Mouse (Mus musculus): Measurements from ENCODE around the gene Sergef. TPM values are rescaled to one million over a fixed set of nuclear protein-coding genes. Genes with fewer than 3 reads are reported as not detected.

The Sergef gene
- polyA plus RNA-seq, 1 experiment = 7.5 TPM

GRCm38 (mm10) chr7:46399676-46400075 lies 239.9 kb downstream of the Sergef start:
- Histone ChIP-seq H3K4me3 (ENCODE audit: low read depth, low read length) (no peak overlapping the region), H3K27me3 (ENCODE audit: control insufficient read depth, insufficient read depth, low read length) (peaks cover 35% of the 10 kb centered on the region), H3K4me1 (ENCODE audit: control insufficient read depth, insufficient read depth, insufficient read length, low read length) (peaks cover 5% of the 10 kb centered on the region; the same call in 1 of the 2 replicates), H3K27ac (ENCODE audit: insufficient read depth, low read depth, low read length) (no peak overlapping the region), H3K36me3 (ENCODE audit: control insufficient read depth, insufficient read depth, low read length) (no peaks in the 10 kb centered on the region)
- WGBS = 100% methylated on average over 1 of the region's 1 CpGs
- TF ChIP-seq CTCF (IDR thresholded peaks at IDR 0.05; ENCODE audit: extremely low read depth, insufficient read length, insufficient replicate concordance, low read depth, low read length) (no peak), POLR2A (IDR thresholded peaks at IDR 0.05; ENCODE audit: low read depth, low read length) (no peak)

GRCm38 (mm10) chr7:46398612-46399011 lies 241.0 kb downstream of the Sergef start:
- H3K27me3 ChIP-seq (ENCODE audit: control insufficient read depth, insufficient read depth, low read length) = peaks cover 45% of the 10 kb centered on the region
- WGBS = 52% methylated on average over 4 of the region's 4 CpGs

DNA sequence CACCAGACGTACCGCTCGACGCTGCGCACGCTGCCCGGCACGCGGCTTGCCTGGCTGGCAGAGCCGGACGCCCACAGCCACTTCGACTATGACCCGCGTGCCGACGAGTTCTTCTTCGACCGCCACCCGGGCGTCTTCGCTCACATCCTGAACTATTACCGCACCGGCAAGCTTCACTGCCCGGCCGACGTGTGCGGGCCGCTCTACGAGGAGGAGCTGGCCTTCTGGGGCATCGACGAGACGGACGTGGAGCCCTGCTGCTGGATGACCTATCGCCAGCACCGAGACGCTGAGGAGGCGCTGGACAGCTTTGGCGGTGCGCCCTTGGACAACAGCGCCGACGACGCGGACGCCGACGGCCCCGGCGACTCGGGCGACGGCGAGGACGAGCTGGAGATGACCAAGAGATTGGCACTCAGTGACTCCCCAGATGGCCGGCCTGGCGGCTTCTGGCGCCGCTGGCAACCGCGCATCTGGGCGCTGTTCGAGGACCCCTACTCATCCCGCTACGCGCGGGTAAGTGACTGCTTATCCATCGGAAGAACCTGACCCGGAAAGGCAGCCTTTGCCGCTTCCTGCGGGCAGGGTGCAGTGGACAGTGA lies 241.8 kb downstream of the Sergef start:
- peaks cover 5% of the 10 kb centered on the region; the same call in 1 of the 2 replicates for H3K4me1 ChIP-seq (ENCODE audit: control insufficient read depth, insufficient read depth, insufficient read length, low read length)
- no peaks in the 10 kb centered on the region for H3K36me3 ChIP-seq (ENCODE audit: control insufficient read depth, insufficient read depth, low read length)
- no peak overlapping the region for H3K4me3 ChIP-seq (ENCODE audit: low read depth, low read length)
- no peak overlapping the region for H3K27ac ChIP-seq (ENCODE audit: insufficient read depth, low read depth, low read length)
- peaks cover 45% of the 10 kb centered on the region for H3K27me3 ChIP-seq (ENCODE audit: control insufficient read depth, insufficient read depth, low read length)
- TF ChIP-seq CTCF (IDR thresholded peaks at IDR 0.05; ENCODE audit: extremely low read depth, insufficient read length, insufficient replicate concordance, low read depth, low read length) = no peak
- TF ChIP-seq POLR2A (IDR thresholded peaks at IDR 0.05; ENCODE audit: low read depth, low read length) = no peak
- 13% methylated on average over 70 of the region's 70 CpGs for WGBS

More at GRCm38 (mm10) chr7:46398612-46399011, 241.0 kb downstream of the Sergef start:
- no peak for TF ChIP-seq POLR2A (IDR thresholded peaks at IDR 0.05; ENCODE audit: low read depth, low read length)
- no peak for TF ChIP-seq CTCF (IDR thresholded peaks at IDR 0.05; ENCODE audit: extremely low read depth, insufficient read length, insufficient replicate concordance, low read depth, low read length)
- Histone ChIP-seq H3K36me3 (ENCODE audit: control insufficient read depth, insufficient read depth, low read length) (no peaks in the 10 kb centered on the region), H3K27ac (ENCODE audit: insufficient read depth, low read depth, low read length) (no peak overlapping the region), H3K4me3 (ENCODE audit: low read depth, low read length) (no peak overlapping the region), H3K4me1 (ENCODE audit: control insufficient read depth, insufficient read depth, insufficient read length, low read length) (peaks cover 5% of the 10 kb centered on the region; the same call in 1 of the 2 replicates)

DNA sequence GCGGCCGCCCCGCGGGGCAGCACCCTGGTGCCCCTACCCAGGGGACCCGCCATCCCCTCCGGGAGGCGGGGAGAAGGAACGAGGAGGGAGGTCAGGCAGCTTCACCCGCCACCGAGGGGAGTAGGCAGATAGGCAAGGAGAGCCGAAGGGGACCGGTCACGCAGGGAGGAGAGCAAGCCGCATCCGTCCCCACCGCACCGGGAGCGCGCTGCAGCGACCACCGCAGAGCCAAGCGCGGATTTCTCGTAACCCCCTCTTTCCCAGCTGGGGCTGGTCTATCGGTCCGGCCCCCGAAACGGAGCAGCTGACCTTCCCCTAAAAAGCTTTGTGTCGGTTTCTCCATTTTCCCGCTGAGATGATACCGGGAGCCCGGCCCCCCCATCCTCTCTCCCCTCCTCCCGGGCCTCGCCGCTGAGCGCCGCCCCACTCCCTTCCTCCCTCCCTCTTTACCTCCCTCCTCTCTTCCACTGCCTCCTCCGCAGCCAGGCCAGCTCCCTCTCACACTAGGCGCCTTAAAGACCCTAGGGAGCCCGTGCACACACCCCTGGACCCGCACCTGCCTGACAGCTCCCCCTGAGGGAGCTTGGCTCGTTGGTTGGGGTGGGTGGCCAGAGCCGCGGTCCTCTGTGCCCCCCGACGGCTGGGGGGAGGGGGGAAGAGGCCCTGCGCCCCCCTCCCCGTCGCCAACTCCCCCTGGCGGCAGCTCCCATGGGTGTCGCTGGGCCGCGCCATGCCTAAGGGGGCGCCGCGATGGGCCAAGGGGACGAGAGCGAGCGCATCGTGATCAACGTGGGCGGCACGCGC lies 242.5 kb downstream of the Sergef start:
- no peaks in the 10 kb centered on the region for H3K36me3 ChIP-seq (ENCODE audit: control insufficient read depth, insufficient read depth, low read length)
- WGBS = 4% methylated on average over 63 of the region's 64 CpGs
- peaks cover 5% of the 10 kb centered on the region; the same call in 1 of the 2 replicates for H3K4me1 ChIP-seq (ENCODE audit: control insufficient read depth, insufficient read depth, insufficient read length, low read length)
- no peak overlapping the region for H3K27ac ChIP-seq (ENCODE audit: insufficient read depth, low read depth, low read length)
- H3K4me3 ChIP-seq (ENCODE audit: low read depth, low read length) = peak overlapping the region; percentile 45
- no peak for TF ChIP-seq POLR2A (IDR thresholded peaks at IDR 0.05; ENCODE audit: low read depth, low read length)
- TF ChIP-seq CTCF (IDR thresholded peaks at IDR 0.05; ENCODE audit: extremely low read depth, insufficient read length, insufficient replicate concordance, low read depth, low read length) = no peak
- H3K27me3 ChIP-seq (ENCODE audit: control insufficient read depth, insufficient read depth, low read length) = peaks cover 45% of the 10 kb centered on the region

DNA sequence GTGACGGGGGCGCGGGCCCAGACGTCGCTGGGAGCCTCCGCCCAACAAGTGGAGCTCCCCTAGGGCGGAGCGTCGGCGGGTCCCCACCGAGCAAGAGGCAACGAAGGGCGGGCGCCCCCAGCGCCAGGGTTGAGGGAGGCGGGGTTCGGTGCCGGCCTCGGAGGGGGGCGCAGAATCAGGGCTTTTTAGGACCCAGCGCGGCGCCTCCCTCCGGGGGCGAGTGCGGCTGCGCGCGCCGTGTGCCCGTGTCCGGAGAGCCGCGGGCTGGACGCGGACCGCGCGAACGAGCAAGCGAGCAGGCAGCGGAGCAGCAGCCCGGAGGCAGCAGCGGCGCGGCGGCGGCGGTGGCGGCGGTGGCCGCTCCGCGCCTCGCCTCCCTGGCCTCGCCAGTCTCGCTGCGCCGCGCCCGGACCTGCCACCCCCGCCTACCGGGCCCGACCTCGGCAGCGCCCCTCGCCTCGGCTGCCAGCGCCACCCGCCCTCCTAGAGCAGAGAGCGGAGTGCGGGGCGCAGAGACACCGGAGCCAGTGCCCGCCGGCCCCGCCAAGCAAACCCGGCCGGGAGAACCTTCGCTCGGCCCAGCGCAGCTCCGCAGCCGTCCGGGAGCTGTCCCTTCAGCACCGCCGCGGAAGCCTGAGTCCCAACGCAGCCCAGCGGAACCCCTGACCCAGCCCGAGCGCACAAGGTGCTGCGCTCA lies 243.2 kb downstream of the Sergef start, which contains the start of gene Kcnc1:
Kcnc1 (plus strand) TSS at position 267 of the 697 bp plus-strand sequence.
- H3K27me3 ChIP-seq (ENCODE audit: control insufficient read depth, insufficient read depth, low read length) = peaks cover 45% of the 10 kb centered on the region
- TF ChIP-seq CTCF (IDR thresholded peaks at IDR 0.05; ENCODE audit: extremely low read depth, insufficient read length, insufficient replicate concordance, low read depth, low read length) = no peak
- no peak for TF ChIP-seq POLR2A (IDR thresholded peaks at IDR 0.05; ENCODE audit: low read depth, low read length)
- WGBS = under 1% methylated on average over 91 of the region's 93 CpGs
- H3K27ac ChIP-seq (ENCODE audit: insufficient read depth, low read depth, low read length) = no peak within 1 kb of the TSS
- H3K4me3 ChIP-seq (ENCODE audit: low read depth, low read length) = peak within 1 kb of the TSS; percentile 45
- H3K36me3 ChIP-seq (ENCODE audit: control insufficient read depth, insufficient read depth, low read length) = no peaks in the 10 kb centered on the region
- H3K4me1 ChIP-seq (ENCODE audit: control insufficient read depth, insufficient read depth, insufficient read length, low read length) = peaks cover 5% of the 10 kb centered on the region; the same call in 1 of the 2 replicates

GRCm38 (mm10) chr7:46395571-46395970 lies 244.0 kb downstream of the Sergef start:
- Histone ChIP-seq H3K4me3 (ENCODE audit: low read depth, low read length) (no peak overlapping the region), H3K36me3 (ENCODE audit: control insufficient read depth, insufficient read depth, low read length) (no peaks in the 10 kb centered on the region), H3K27me3 (ENCODE audit: control insufficient read depth, insufficient read depth, low read length) (peaks cover 45% of the 10 kb centered on the region), H3K27ac (ENCODE audit: insufficient read depth, low read depth, low read length) (no peak overlapping the region), H3K4me1 (ENCODE audit: control insufficient read depth, insufficient read depth, insufficient read length, low read length) (peaks cover 5% of the 10 kb centered on the region; the same call in 1 of the 2 replicates)
- 41% methylated on average over 6 of the region's 6 CpGs for WGBS
- no peak for TF ChIP-seq CTCF (IDR thresholded peaks at IDR 0.05; ENCODE audit: extremely low read depth, insufficient read length, insufficient replicate concordance, low read depth, low read length)
- no peak for TF ChIP-seq POLR2A (IDR thresholded peaks at IDR 0.05; ENCODE audit: low read depth, low read length)

All from small intestine, adult 2 months (tissue).